Mouse (Mus musculus) MEL (cell line): ENCODE data around the gene Man2c1. TPM values are rescaled to one million over a fixed set of nuclear protein-coding genes. Genes with fewer than 3 reads are reported as not detected.

Experiments
- DNase-seq: peaks from one replicate; pipeline ENCODE4 v3.0.0; 2011; ENCODE audit warnings: low read depth, low spot score
- H3K27ac ChIP-seq: 2 replicates; pipeline ENCODE4 v1.5.1; 2012; ENCODE audit warnings: low read depth, mild to moderate bottlenecking, control low read depth, low read length, moderate library complexity; ENCODE audit not compliant: control insufficient read depth
- H3K27me3 ChIP-seq, 2 experiments: fragments of 150-350 bp in 1 of 2; sonication (generic) in 1 of 2; 2 replicates each; pipeline ENCODE4 v1.6.1; 2012; ENCODE audit warnings: low read length in 2 of 2, mild to moderate bottlenecking in 2 of 2, improper control_type of control experiment in 1 of 2, moderate library complexity in 1 of 2; ENCODE audit not compliant: insufficient read depth in 2 of 2, control insufficient read depth in 1 of 2
- H3K36me3 ChIP-seq, 2 experiments: 2 replicates each; pipeline ENCODE4 v1.6.1; 2012 to 2014; ENCODE audit warnings: low read length in 2 of 2, improper control_type of control experiment in 1 of 2, inconsistent platforms in 1 of 2, mild to moderate bottlenecking in 1 of 2; ENCODE audit not compliant: insufficient read depth in 2 of 2, control insufficient read depth in 1 of 2
- H3K4me1 ChIP-seq, 2 experiments: fragments of 150-350 bp in 1 of 2; sonication (generic) in 1 of 2; 2 replicates each; pipeline ENCODE4 v1.6.1; 2012; ENCODE audit warnings: low read length in 2 of 2, improper control_type of control experiment in 1 of 2, mild to moderate bottlenecking in 1 of 2; ENCODE audit not compliant: insufficient read depth in 2 of 2, control insufficient read depth in 1 of 2
- H3K4me3 ChIP-seq, 2 experiments: fragments of 150-350 bp in 1 of 2; sonication (generic) in 1 of 2; 2 replicates each; pipeline ENCODE4 v1.5.1; 2012; ENCODE audit warnings: low read depth in 2 of 2, low read length in 2 of 2, mild to moderate bottlenecking in 2 of 2, moderate library complexity in 2 of 2, control low read depth in 1 of 2, improper control_type of control experiment in 1 of 2; ENCODE audit not compliant: control insufficient read depth in 1 of 2, insufficient read depth in 1 of 2
- H3K79me2 ChIP-seq: 2 replicates; pipeline ENCODE4 v1.6.1; 2012; ENCODE audit warnings: mild to moderate bottlenecking, low read length, moderate library complexity; ENCODE audit not compliant: control insufficient read depth, poor library complexity, insufficient read depth
- H3K9ac ChIP-seq: 2 replicates; pipeline ENCODE4 v1.6.1; 2012; ENCODE audit warnings: low read depth, mild to moderate bottlenecking, control low read depth, low read length, moderate library complexity; ENCODE audit not compliant: control insufficient read depth, poor library complexity, severe bottlenecking
- H3K9me3 ChIP-seq: fragments of 150-350 bp; sonication (generic); replicated peaks from 2 replicates; pipeline ENCODE4 v1.6.1; 2012; ENCODE audit warnings: mild to moderate bottlenecking, low read length, improper control_type of control experiment, moderate library complexity; ENCODE audit not compliant: insufficient read depth
- BHLHE40 ChIP-seq: IDR thresholded peaks from 2 replicates; pipeline ENCODE4 v1.6.1; 2012; ENCODE audit warnings: low read depth, mild to moderate bottlenecking, inconsistent platforms, low read length, improper control_type of control experiment, borderline replicate concordance
- CHD2 ChIP-seq: IDR thresholded peaks from 2 replicates; pipeline ENCODE4 v1.6.1; 2011; ENCODE audit warnings: low read length, improper control_type of control experiment
- ELF1 ChIP-seq: IDR thresholded peaks from 2 replicates; pipeline ENCODE4 v1.6.1; 2014; ENCODE audit warnings: low read depth, mild to moderate bottlenecking, inconsistent platforms, low read length, improper control_type of control experiment, moderate library complexity
- ETS1 ChIP-seq: IDR thresholded peaks from 2 replicates; pipeline ENCODE4 v1.6.1; 2012; ENCODE audit warnings: low read depth, mild to moderate bottlenecking, inconsistent platforms, low read length, improper control_type of control experiment, moderate library complexity
- GABPA ChIP-seq: IDR thresholded peaks from 2 replicates; pipeline ENCODE4 v1.6.1; 2012; ENCODE audit warnings: low read depth, mild to moderate bottlenecking, inconsistent platforms, low read length, improper control_type of control experiment, moderate library complexity
- GATA1 ChIP-seq: IDR thresholded peaks from 2 replicates; pipeline ENCODE4 v1.6.1; 2011; ENCODE audit warnings: low read depth, low read length, improper control_type of control experiment
- HCFC1 ChIP-seq: IDR thresholded peaks from 2 replicates; pipeline ENCODE4 v1.6.1; 2012; ENCODE audit warnings: low read depth, mild to moderate bottlenecking, inconsistent platforms, low read length, improper control_type of control experiment, moderate library complexity
- KAT2A ChIP-seq: conservative IDR thresholded peaks from 2 replicates; pipeline ENCODE4 v1.6.1; 2012; ENCODE audit warnings: low read depth, low read length, improper control_type of control experiment, inconsistent platforms
- MAX ChIP-seq: IDR thresholded peaks from 2 replicates; pipeline ENCODE4 v1.6.1; 2011; ENCODE audit warnings: low read length, improper control_type of control experiment
- MAZ ChIP-seq: IDR thresholded peaks from 2 replicates; pipeline ENCODE4 v1.6.1; 2012; ENCODE audit warnings: low read depth, mild to moderate bottlenecking, inconsistent platforms, low read length, improper control_type of control experiment
- MXI1 ChIP-seq: IDR thresholded peaks from 2 replicates; pipeline ENCODE4 v1.6.1; 2011; ENCODE audit warnings: mild to moderate bottlenecking, low read depth, low read length, improper control_type of control experiment
- MYB ChIP-seq: IDR thresholded peaks from 2 replicates; pipeline ENCODE4 v1.6.1; 2011; ENCODE audit warnings: mild to moderate bottlenecking, low read depth, low read length, improper control_type of control experiment
- MYC ChIP-seq: IDR thresholded peaks from 2 replicates; pipeline ENCODE4 v1.6.1; 2011; ENCODE audit warnings: low read depth, mild to moderate bottlenecking, low read length, improper control_type of control experiment, moderate library complexity
- POLR2A ChIP-seq, 2 experiments: IDR thresholded peaks; 2 replicates each; pipeline ENCODE4 v1.6.1; 2011 to 2012; ENCODE audit warnings: low read length in 2 of 2, mild to moderate bottlenecking in 2 of 2, control low read depth in 1 of 2, improper control_type of control experiment in 1 of 2, low read depth in 1 of 2, moderate library complexity in 1 of 2; ENCODE audit not compliant: control insufficient read depth in 1 of 2, insufficient read depth in 1 of 2, poor library complexity in 1 of 2
- POLR2AphosphoS2 ChIP-seq: IDR thresholded peaks from 2 replicates; pipeline ENCODE4 v1.6.1; 2011; ENCODE audit warnings: low read length, improper control_type of control experiment
- RAD21 ChIP-seq: IDR thresholded peaks from 2 replicates; pipeline ENCODE4 v1.6.1; 2011; ENCODE audit warnings: mild to moderate bottlenecking, low read depth, low read length, improper control_type of control experiment
- RCOR1 ChIP-seq: IDR thresholded peaks from 2 replicates; pipeline ENCODE4 v1.6.1; 2012; ENCODE audit warnings: low read depth, mild to moderate bottlenecking, inconsistent platforms, low read length, improper control_type of control experiment
- SIN3A ChIP-seq: IDR thresholded peaks from 2 replicates; pipeline ENCODE4 v1.6.1; 2012; ENCODE audit warnings: low read length, improper control_type of control experiment, inconsistent platforms
- SMC3 ChIP-seq: IDR thresholded peaks from 2 replicates; pipeline ENCODE4 v1.6.1; 2011; ENCODE audit warnings: low read depth, low read length, improper control_type of control experiment
- TAL1 ChIP-seq: IDR thresholded peaks from 2 replicates; pipeline ENCODE4 v1.6.1; 2012; ENCODE audit warnings: mild to moderate bottlenecking, inconsistent platforms, low read length, moderate library complexity, mixed read lengths
- TCF12 ChIP-seq: IDR thresholded peaks from 2 replicates; pipeline ENCODE4 v1.6.1; 2014; ENCODE audit warnings: low read depth, mild to moderate bottlenecking, inconsistent platforms, low read length, improper control_type of control experiment, moderate library complexity
- USF1 ChIP-seq: IDR thresholded peaks from 2 replicates; pipeline ENCODE4 v1.6.1; 2014; ENCODE audit warnings: low read depth, mild to moderate bottlenecking, inconsistent platforms, low read length, improper control_type of control experiment, moderate library complexity
- USF2 ChIP-seq, 2 experiments: IDR thresholded peaks; 2 replicates each; pipeline ENCODE4 v1.6.1; 2011 to 2012; ENCODE audit warnings: improper control_type of control experiment in 2 of 2, low read length in 2 of 2, borderline replicate concordance in 1 of 2, inconsistent platforms in 1 of 2, low read depth in 1 of 2, mild to moderate bottlenecking in 1 of 2; ENCODE audit not compliant: insufficient read depth in 1 of 2
- ZKSCAN1 ChIP-seq: IDR thresholded peaks from 2 replicates; pipeline ENCODE4 v1.6.1; 2012; ENCODE audit warnings: low read depth, mild to moderate bottlenecking, inconsistent platforms, low read length, improper control_type of control experiment, moderate library complexity
- ZMIZ1 ChIP-seq: IDR thresholded peaks from 2 replicates; pipeline ENCODE4 v1.6.1; 2012; ENCODE audit warnings: low read depth, mild to moderate bottlenecking, inconsistent platforms, low read length, improper control_type of control experiment, moderate library complexity
- ZNF384 ChIP-seq: IDR thresholded peaks from 2 replicates; pipeline ENCODE4 v1.6.1; 2012; ENCODE audit warnings: low read depth, mild to moderate bottlenecking, inconsistent platforms, low read length, improper control_type of control experiment
- polyA plus RNA-seq, 2 experiments: library from polyadenylated mRNA; stranded (reverse) in 1 of 2; unstranded in 1 of 2; fragments of >175 nt in 1 of 2; fragments of >200 nt in 1 of 2; gene quantifications; 2 replicates each; pipeline versions ENCODE4 v1.2.1 to v1.2.4; 2012; ENCODE audit warnings: low replicate concordance in 2 of 2, low read depth in 1 of 2; ENCODE audit not compliant: insufficient read length in 2 of 2, insufficient read depth in 1 of 2, missing spikeins in 1 of 2
- total RNA-seq: library from RNA; depleted of rRNA; stranded (reverse); fragments of 300-350 nt; gene quantifications from 2 replicates; pipeline ENCODE4 v1.2.3, GENCODE M21; 2012

The Man2c1 gene
- total and polyA plus RNA-seq, 3 experiments, result 32.2 to 73.7 TPM; not detected in 1

DNA sequence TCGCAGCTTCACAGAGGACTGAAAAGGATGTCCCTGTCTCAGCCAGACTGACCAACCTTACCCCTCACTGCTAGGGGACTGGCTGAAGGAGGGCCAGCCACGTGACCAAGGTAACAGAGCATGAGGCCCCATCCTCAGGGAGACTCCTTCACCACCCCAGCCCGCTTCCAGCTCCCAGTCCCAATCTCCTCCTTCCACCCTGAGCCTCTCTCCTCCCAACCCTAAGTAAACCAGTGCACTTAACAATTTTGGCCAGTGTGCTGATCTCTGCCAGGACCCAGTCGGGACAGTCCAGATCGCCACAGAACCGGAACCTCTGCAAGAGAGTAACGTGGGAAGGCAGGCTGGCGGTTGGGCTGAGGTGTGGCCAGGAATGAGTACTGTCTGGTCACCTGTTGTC, 26.3 kb downstream of the Man2c1 start:
- Histone ChIP-seq H3K9ac (no peak overlapping the region), H3K4me3 (no peak overlapping the region; a peak in 1 of 4 replicates), H3K27ac (no peak overlapping the region), H3K4me1 (peaks cover 0 to 14% of the 10 kb centered on the region in 2 experiments; a peak in 2 of 4 replicates), H3K9me3 (no peaks in the 10 kb centered on the region), H3K36me3 (peaks cover 0 to 4% of the 10 kb centered on the region in 2 experiments; a peak in 2 of 4 replicates), H3K79me2 (peaks cover 7% of the 10 kb centered on the region)
- DNase-seq, result no peak
- TF ChIP-seq KAT2A (no peak), GABPA (no peak), RAD21 (no peak), MYB (no peak), GATA1 (no peak), ZMIZ1 (no peak)
- TF ChIP-seq, all 39 proteins: peak for 0
- no peaks in the 10 kb centered on the region for H3K27me3 ChIP-seq

GRCm38 (mm10) chr9:57157499-57157898, 27.0 kb downstream of the Man2c1 start:
- no peaks in the 10 kb centered on the region for H3K9me3 ChIP-seq
- peaks cover 0 to 4% of the 10 kb centered on the region in 2 experiments; a peak in 2 of 4 replicates for H3K36me3 ChIP-seq
- H3K27ac ChIP-seq, result no peak overlapping the region
- peak; percentile 19 for DNase-seq
- peak overlapping the region; percentile 66 for H3K9ac ChIP-seq
- no peaks in the 10 kb centered on the region for H3K27me3 ChIP-seq
- peak overlapping the region; percentile 59 to 94 for H3K4me3 ChIP-seq
- peaks cover 0 to 19% of the 10 kb centered on the region in 2 experiments; a peak in 2 of 4 replicates for H3K4me1 ChIP-seq
- H3K79me2 ChIP-seq, result peaks cover 7% of the 10 kb centered on the region
- TF ChIP-seq USF2 (IDR thresholded peaks at IDR 0.05; ENCODE audit: borderline replicate concordance in 1 of 2, insufficient read depth in 1 of 2, low read depth in 1 of 2, low read length in 2 of 2) (no peak), BHLHE40 (no peak), MYC (no peak), SMC3 (no peak), GATA1 (no peak), POLR2AphosphoS2 (no peak), KAT2A (no peak), MAZ (no peak), TCF12 (no peak)

DNA sequence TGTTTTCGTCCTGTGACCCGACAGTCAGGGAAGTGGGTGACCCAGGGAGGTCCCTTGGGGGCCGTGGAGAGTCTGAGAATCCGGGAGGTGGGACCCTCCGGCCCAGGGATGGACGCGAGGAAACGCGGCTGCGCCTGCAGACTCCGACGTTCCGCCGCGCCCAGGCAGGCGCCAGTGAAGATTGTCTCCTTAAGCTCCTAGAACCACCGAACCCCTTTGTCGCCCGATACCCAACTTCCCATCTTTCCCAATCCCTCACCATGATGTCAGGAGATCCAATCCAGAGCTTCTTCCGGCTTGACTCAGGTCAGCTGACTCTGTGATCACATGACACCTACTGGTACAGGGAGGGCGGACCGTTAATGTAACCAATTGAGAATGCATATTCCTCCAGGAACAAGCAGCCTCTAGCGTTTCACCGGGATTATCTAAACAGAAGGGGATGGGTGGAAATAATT, 27.6 kb downstream of the Man2c1 start, which contains the start of gene Commd4:
Gene Commd4, minus strand, starts transcription at position 319 of the 458 bp plus-strand sequence.
- Histone ChIP-seq H3K79me2 (peaks cover 7% of the 10 kb centered on the region), H3K27me3 (no peaks in the 10 kb centered on the region), H3K27ac (peak within 1 kb of the TSS; percentile 34; the same call in 1 of the 2 replicates)
- TF ChIP-seq HCFC1 (peak; percentile 90), MYC (no peak), ZMIZ1 (no peak), USF1 (peak; percentile 98), CHD2 (no peak), USF2 (IDR thresholded peaks at IDR 0.05; ENCODE audit: borderline replicate concordance in 1 of 2, insufficient read depth in 1 of 2, low read depth in 1 of 2, low read length in 2 of 2) (peak; percentile 97 to 100), MXI1 (peak; percentile 85), ETS1 (peak; percentile 72), RCOR1 (no peak; the same call in 1 of the 2 replicates), POLR2A (IDR thresholded peaks at IDR 0.05; ENCODE audit: control insufficient read depth in 1 of 2, insufficient read depth in 1 of 2, low read depth in 1 of 2, low read length in 2 of 2, poor library complexity in 1 of 2) (peak in 1 of 2 experiments; percentile 69; a peak in 2 of 4 replicates), SIN3A (peak; percentile 100), ELF1 (peak; percentile 96), ZKSCAN1 (no peak), MAX (peak; percentile 86), TAL1 (no peak), ZNF384 (no peak)

More for the DNA sequence above, 27.6 kb downstream of the Man2c1 start, which contains the start of gene Commd4:
- H3K9me3 ChIP-seq, result no peaks in the 10 kb centered on the region
- DNase-seq, result peak; percentile 96
- H3K9ac ChIP-seq, result peak within 1 kb of the TSS; percentile 66
- H3K36me3 ChIP-seq, result peaks cover 0 to 4% of the 10 kb centered on the region in 2 experiments; a peak in 2 of 4 replicates
- H3K4me1 ChIP-seq, result peaks cover 0 to 24% of the 10 kb centered on the region in 2 experiments; a peak in 2 of 4 replicates
- peak within 1 kb of the TSS; percentile 59 to 94 for H3K4me3 ChIP-seq
